Mouse (Mus musculus): ENCODE measurements around the gene Gm49320.
"Not testable (repeated sequence)": the region's sequence is repeated elsewhere in the genome, so short reads cannot be mapped to it uniquely, and the experiment has no call there.

Gm49320 gene

GRCm38 (mm10) chr8:4226323-4226722 lies 12.3 kb upstream of the Gm49320 start:
- DNase-seq (ENCODE audit: low read depth in 2 of 2, low spot score in 2 of 2): no peak

GRCm38 (mm10) chr8:4226739-4227347 lies 11.8 kb upstream of the Gm49320 start, which contains the start of gene Lrrc8e:
TSS of gene Lrrc8e (plus strand) at chr8:4226827.
- no peak for DNase-seq (ENCODE audit: low read depth in 2 of 2, low spot score in 2 of 2)

- no peak for DNase-seq (ENCODE audit: low read depth in 2 of 2, low spot score in 2 of 2)
Observed at GRCm38 (mm10) chr8:4227919-4228318, 10.7 kb upstream of the Gm49320 start.

- DNase-seq (ENCODE audit: low read depth in 2 of 2, low spot score in 2 of 2): no peak
Observed at GRCm38 (mm10) chr8:4229784-4230183, 8.9 kb upstream of the Gm49320 start.

GRCm38 (mm10) chr8:4230612-4231351 lies 7.9 kb upstream of the Gm49320 start:
- no peak for DNase-seq (ENCODE audit: low read depth in 2 of 2, low spot score in 2 of 2)

GRCm38 (mm10) chr8:4237814-4238433 lies 741 bp upstream of the Gm49320 start:
- DNase-seq (ENCODE audit: low read depth in 2 of 2, low spot score in 2 of 2): no peak

- no peak for DNase-seq (ENCODE audit: low read depth in 2 of 2, low spot score in 2 of 2)
Observed at GRCm38 (mm10) chr8:4239193-4239890, 677 bp downstream of the Gm49320 start.

GRCm38 (mm10) chr8:4245061-4245460 lies 6.4 kb downstream of the Gm49320 start:
- no peak for DNase-seq (ENCODE audit: low read depth in 2 of 2, low spot score in 2 of 2)

GRCm38 (mm10) chr8:4245737-4246136 lies 7.1 kb downstream of the Gm49320 start:
- DNase-seq (ENCODE audit: low read depth in 2 of 2, low spot score in 2 of 2): no peak

GRCm38 (mm10) chr8:4247241-4247640 lies 8.6 kb downstream of the Gm49320 start:
- DNase-seq (ENCODE audit: low read depth in 2 of 2, low spot score in 2 of 2): no peak

- no peak for DNase-seq (ENCODE audit: low read depth in 2 of 2, low spot score in 2 of 2)
Observed at GRCm38 (mm10) chr8:4247951-4248540, 9.4 kb downstream of the Gm49320 start, which contains the start of gene Tgfbr3l. TSS of gene Tgfbr3l (plus strand) at chr8:4248214.

GRCm38 (mm10) chr8:4249213-4249612 lies 10.5 kb downstream of the Gm49320 start:
- no peak for DNase-seq (ENCODE audit: low read depth in 2 of 2, low spot score in 2 of 2)

GRCm38 (mm10) chr8:4250306-4250970 lies 11.8 kb downstream of the Gm49320 start:
- DNase-seq (ENCODE audit: low read depth in 2 of 2, low spot score in 2 of 2): peak; percentile 82 to 84

GRCm38 (mm10) chr8:4252116-4252760 lies 13.6 kb downstream of the Gm49320 start:
- no peak for DNase-seq (ENCODE audit: low read depth in 2 of 2, low spot score in 2 of 2)

- peak; percentile 86 to 92 for DNase-seq (ENCODE audit: low read depth in 2 of 2, low spot score in 2 of 2)
Observed at GRCm38 (mm10) chr8:4252934-4253841, 14.5 kb downstream of the Gm49320 start, which contains the start of gene Snapc2. TSS of gene Snapc2 (plus strand) at chr8:4253080.

GRCm38 (mm10) chr8:4254001-4254400 lies 15.3 kb downstream of the Gm49320 start:
- DNase-seq (ENCODE audit: low read depth in 2 of 2, low spot score in 2 of 2): no peak

- not testable (repeated sequence) for DNase-seq (ENCODE audit: low read depth in 2 of 2, low spot score in 2 of 2)
Observed at GRCm38 (mm10) chr8:4255471-4255870, 16.8 kb downstream of the Gm49320 start.

- DNase-seq (ENCODE audit: low read depth in 2 of 2, low spot score in 2 of 2): no peak
Observed at GRCm38 (mm10) chr8:4256911-4257310, 18.2 kb downstream of the Gm49320 start.

- DNase-seq (ENCODE audit: low read depth in 2 of 2, low spot score in 2 of 2): no peak
Observed at GRCm38 (mm10) chr8:4257350-4257749, 18.7 kb downstream of the Gm49320 start.
